Mouse (Mus musculus) right cerebral cortex, postnatal 4 days (tissue): ENCODE results near the gene Sprr2f.

ENCODE experiments used
- DNase-seq: peaks from one replicate; pipeline ENCODE4 v3.0.0-alpha.2; 2022

Sprr2f gene

GRCm38 (mm10) chr3:92364887-92365286 is at the start of gene Sprr2f:
Sprr2f (plus strand) TSS chr3:92365187.
- no peak for DNase-seq

DNA sequence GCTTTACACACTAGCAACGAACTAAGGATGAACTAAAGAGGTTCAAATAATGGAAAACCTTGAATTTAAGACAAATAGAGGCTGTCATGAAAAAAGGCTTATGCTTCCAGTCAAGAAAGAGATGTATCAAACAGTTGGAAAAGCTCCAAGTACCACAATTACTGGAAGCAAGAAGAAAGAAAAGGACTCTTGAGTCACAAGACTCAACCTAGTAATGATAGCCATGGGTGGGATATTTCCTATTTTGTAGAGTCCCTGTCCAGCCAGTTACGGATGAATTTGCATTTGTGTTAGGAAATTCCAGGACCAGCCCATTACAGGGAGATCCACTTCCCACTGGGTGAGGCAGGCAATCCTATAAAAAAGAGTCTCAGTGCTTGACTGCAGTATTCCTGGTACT is 48.7 kb upstream of the Sprr2f start, which contains the start of gene Sprr2b:
Gene Sprr2b (plus strand): TSS at position 301 of the 400 bp plus-strand sequence.
- DNase-seq: no peak

DNA sequence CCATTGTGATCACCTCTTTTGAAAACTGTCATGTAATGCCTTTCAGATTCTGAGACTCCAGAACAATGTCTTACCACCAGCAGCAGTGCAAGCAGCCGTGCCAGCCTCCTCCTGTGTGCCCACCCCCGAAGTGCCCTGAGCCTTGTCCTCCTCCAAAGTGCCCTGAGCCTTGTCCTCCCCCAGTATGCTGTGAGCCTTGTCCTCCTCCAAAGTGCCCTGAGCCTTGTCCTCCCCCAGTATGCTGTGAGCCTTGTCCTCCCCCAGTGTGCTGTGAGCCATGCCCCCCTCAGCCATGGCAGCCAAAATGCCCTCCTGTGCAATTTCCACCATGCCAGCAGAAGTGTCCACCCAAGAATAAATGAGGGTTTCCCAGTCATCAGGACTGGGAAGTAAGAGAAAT is 47.6 kb upstream of the Sprr2f start:
- DNase-seq: no peak

GRCm38 (mm10) chr3:92336278-92336677 is 28.7 kb upstream of the Sprr2f start:
- DNase-seq: no peak

GRCm38 (mm10) chr3:92338840-92339239 is 26.1 kb upstream of the Sprr2f start, which contains the start of gene Sprr2d:
Sprr2d (plus strand) TSS chr3:92339140.
- DNase-seq: no peak

- no peak for DNase-seq
Measured at GRCm38 (mm10) chr3:92351843-92352242, 13.1 kb upstream of the Sprr2f start, which contains the start of gene Sprr2e. Sprr2e (plus strand) TSS chr3:92352143.

DNA sequence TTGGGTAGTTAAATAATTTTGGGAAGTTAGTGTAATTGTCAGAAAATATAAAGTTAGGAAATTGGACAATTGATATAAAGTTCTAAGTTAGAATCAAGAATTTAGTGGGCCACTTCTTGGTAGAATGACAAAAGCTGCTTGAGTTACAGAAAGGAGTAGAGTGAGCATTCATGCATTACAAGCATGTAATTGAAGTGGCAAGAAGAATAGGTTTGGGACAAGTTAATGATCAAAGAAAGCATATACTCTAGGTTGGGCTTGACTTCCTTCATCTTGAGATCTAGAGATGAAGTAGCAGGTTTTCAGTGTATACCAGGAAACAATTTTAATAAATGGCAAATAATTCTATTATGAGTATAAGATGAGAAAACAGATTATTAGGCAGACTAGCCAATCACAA is 3.4 kb upstream of the Sprr2f start:
- DNase-seq: no peak

DNA sequence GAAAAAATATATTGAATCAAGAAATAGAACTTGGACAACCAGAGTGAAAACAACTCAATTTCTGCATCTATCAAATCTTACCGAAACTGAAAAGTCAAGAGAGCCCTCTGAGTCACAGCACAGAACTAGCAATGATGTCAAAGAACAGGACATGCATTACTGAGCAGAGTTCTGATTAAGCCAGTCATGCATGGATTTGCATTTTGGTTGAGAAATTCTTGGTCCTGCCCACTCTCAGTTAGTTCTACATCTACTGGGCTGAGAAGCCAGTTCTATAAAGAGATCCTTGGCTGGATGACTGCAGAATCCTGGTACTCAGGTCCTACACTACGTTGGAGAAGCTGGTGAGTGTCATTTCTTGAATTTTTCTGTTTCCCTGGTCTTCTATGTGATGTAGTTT is 8.6 kb downstream of the Sprr2f start:
- no peak for DNase-seq

DNA sequence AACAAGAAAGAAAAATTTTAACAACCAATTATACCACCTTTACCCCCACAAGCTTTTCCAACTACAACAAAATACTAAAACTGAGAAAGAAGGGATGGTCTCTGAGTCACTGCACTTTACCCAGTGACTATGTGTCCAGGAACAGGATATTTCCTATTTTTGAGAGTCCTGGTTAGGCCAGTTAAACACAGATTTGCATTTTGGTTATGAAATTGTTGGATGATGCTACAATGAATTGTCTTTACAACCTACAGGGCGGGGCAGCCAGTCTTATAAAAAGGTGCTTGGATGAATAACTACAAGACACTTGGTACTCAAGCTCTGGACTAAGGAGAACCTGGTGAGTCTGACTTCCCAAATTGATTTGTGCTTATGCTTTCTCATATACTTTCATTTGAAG is 20.4 kb downstream of the Sprr2f start, which contains the start of gene Sprr2h:
Gene Sprr2h (plus strand): TSS at position 301 of the 400 bp plus-strand sequence.
- no peak for DNase-seq

- DNase-seq: no peak
Measured at GRCm38 (mm10) chr3:92394301-92394700, 29.3 kb downstream of the Sprr2f start.

DNA sequence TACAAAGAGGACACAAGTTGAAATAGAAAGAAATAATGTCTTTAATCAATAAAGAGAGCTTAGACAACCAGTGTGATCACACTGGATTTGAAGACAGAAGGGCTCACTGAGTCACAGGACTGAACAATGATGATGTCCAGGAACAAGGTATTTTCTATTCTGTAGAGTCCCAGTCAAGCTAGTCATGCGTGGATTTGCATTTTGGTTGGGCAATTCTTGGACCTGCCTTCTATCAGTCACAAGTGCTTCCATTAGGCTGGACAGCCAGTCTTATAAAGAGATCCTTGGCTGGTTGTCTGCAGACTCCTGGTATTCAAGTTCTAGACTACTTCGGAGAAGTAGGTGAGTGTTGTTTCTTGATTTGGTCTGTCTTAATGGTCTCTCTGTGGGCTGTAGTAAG is 42.7 kb downstream of the Sprr2f start, which contains the start of gene Sprr2i:
Gene Sprr2i (plus strand): TSS at position 301 of the 400 bp plus-strand sequence.
- DNase-seq: no peak
